Mouse (Mus musculus) megakaryocyte, embryonic 14.5 days (primary cell): ENCODE data around the gene Chrne. TPM values are rescaled to one million over a fixed set of nuclear protein-coding genes. Genes with fewer than 3 reads are reported as not detected.

Source experiments
- H3K27me3 ChIP-seq: replicated peaks from 2 replicates; pipeline ENCODE3; 2012; ENCODE audit warnings: inconsistent platforms
- H3K36me3 ChIP-seq: replicated peaks from 2 replicates; pipeline ENCODE3; 2012; ENCODE audit warnings: low read length, inconsistent platforms, mixed read lengths
- H3K4me1 ChIP-seq: 2 replicates; pipeline ENCODE4 v1.6.1; 2012; ENCODE audit warnings: inconsistent platforms
- H3K4me3 ChIP-seq: replicated peaks from 2 replicates; pipeline ENCODE3; 2012; ENCODE audit warnings: moderate library complexity, mild to moderate bottlenecking, inconsistent platforms
- H3K9me3 ChIP-seq: 2 replicates; pipeline ENCODE4 v1.6.1; 2012; ENCODE audit warnings: inconsistent platforms
- FLI1 ChIP-seq: IDR thresholded peaks from 2 replicates; pipeline ENCODE4 v1.6.1; 2012; ENCODE audit warnings: low read length, inconsistent platforms, mixed read lengths
- GATA1 ChIP-seq: IDR thresholded peaks from 3 replicates; pipeline ENCODE4 v1.6.1; 2012; ENCODE audit warnings: mixed read lengths, low read length, inconsistent platforms, borderline replicate concordance
- polyA plus RNA-seq: library from polyadenylated mRNA; stranded (reverse); fragments of >175 nt; gene quantifications from 2 replicates; pipeline ENCODE4 v1.2.3, GENCODE M21; 2012; ENCODE audit warnings: low replicate concordance; ENCODE audit not compliant: insufficient read depth

Chrne gene
- polyA plus RNA-seq, result 0.83 TPM in 1 of 2 replicates, not detected in the other

GRCm38 (mm10) chr11:70619101-70619500 lies at the start of gene Chrne:
Chrne (minus strand) TSS chr11:70619216.
- TF ChIP-seq GATA1, result no peak
- no peak for TF ChIP-seq FLI1

DNA sequence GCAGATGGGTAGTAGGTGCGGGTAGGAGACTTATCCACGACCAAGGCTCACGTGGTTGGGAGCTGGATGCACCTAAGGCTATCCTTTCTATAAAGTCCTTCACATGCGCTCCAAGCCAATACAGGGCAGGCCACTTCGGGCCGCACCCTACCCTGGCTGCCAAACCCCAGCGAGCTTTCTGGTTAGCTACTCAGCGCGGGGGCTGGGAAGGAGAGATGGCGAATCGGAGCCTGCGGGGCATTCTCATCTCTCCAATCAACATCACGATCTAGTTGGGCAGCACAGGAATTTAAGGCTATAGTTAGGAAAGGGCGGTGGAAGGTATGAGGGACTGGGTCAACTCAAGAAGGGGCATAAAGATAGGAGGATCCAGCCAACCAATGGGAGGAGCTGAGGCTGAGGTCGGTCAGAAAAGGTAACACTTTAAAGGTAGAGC lies 49.3 kb upstream of the Chrne start:
- Histone ChIP-seq H3K4me1 (peaks cover 70% of the 10 kb centered on the region), H3K9me3 (no peaks in the 10 kb centered on the region), H3K27me3 (no peaks in the 10 kb centered on the region), H3K36me3 (peaks cover 73% of the 10 kb centered on the region), H3K4me3 (peak overlapping the region; percentile 97)
- TF ChIP-seq FLI1 (no peak), GATA1 (no peak)

More at GRCm38 (mm10) chr11:70619101-70619500, at the start of gene Chrne:
- peaks cover 66% of the 10 kb centered on the region for H3K4me1 ChIP-seq
- no peak within 1 kb of the TSS for H3K4me3 ChIP-seq
- H3K27me3 ChIP-seq, result no peaks in the 10 kb centered on the region
- peaks cover 28% of the 10 kb centered on the region for H3K36me3 ChIP-seq
- H3K9me3 ChIP-seq, result no peaks in the 10 kb centered on the region

- Histone ChIP-seq H3K36me3 (peaks cover 77% of the 10 kb centered on the region), H3K4me3 (peak overlapping the region; percentile 97), H3K27me3 (no peaks in the 10 kb centered on the region), H3K9me3 (no peaks in the 10 kb centered on the region), H3K4me1 (peaks cover 78% of the 10 kb centered on the region)
- TF ChIP-seq FLI1, result no peak
- TF ChIP-seq GATA1, result no peak
These were observed 48.5 kb upstream of the Chrne start for GRCm38 (mm10) chr11:70667271-70668150.

GRCm38 (mm10) chr11:70666687-70667086 lies 47.7 kb upstream of the Chrne start:
- peaks cover 74% of the 10 kb centered on the region for H3K4me1 ChIP-seq
- peaks cover 77% of the 10 kb centered on the region for H3K36me3 ChIP-seq
- H3K9me3 ChIP-seq, result no peaks in the 10 kb centered on the region
- peak overlapping the region; percentile 5 for H3K4me3 ChIP-seq
- TF ChIP-seq GATA1 (no peak), FLI1 (no peak)
- no peaks in the 10 kb centered on the region for H3K27me3 ChIP-seq

- Histone ChIP-seq H3K9me3 (no peaks in the 10 kb centered on the region), H3K4me1 (peaks cover 69% of the 10 kb centered on the region), H3K4me3 (no peak overlapping the region), H3K27me3 (no peaks in the 10 kb centered on the region), H3K36me3 (peaks cover 78% of the 10 kb centered on the region)
- no peak for TF ChIP-seq GATA1
- TF ChIP-seq FLI1, result no peak
These were observed 45.7 kb upstream of the Chrne start for GRCm38 (mm10) chr11:70664741-70665140.

GRCm38 (mm10) chr11:70663957-70664356 lies 44.9 kb upstream of the Chrne start:
- TF ChIP-seq GATA1, result no peak
- TF ChIP-seq FLI1, result no peak
- H3K4me1 ChIP-seq, result peaks cover 73% of the 10 kb centered on the region
- no peaks in the 10 kb centered on the region for H3K27me3 ChIP-seq
- peaks cover 85% of the 10 kb centered on the region for H3K36me3 ChIP-seq
- no peaks in the 10 kb centered on the region for H3K9me3 ChIP-seq
- H3K4me3 ChIP-seq, result no peak overlapping the region

DNA sequence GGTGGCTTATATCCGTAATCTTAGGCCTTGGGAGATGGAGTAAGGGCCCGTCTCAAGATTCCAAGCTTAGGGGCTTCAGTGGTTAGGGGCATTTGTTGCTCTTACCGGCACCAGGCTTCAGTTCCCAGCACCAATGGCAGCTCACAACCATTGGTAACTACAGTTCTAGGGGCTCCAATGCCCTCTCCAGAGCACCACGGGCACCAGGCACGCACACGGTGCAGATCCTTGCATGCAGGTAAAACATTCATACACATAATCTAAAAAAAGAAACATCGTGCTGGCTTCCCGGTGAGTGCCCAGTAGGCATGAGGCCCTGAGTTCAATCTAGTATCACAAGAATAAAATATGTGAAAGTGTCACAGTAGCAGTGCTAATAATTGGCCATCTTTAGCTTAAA lies 44.1 kb upstream of the Chrne start:
- peaks cover 87% of the 10 kb centered on the region for H3K36me3 ChIP-seq
- H3K4me3 ChIP-seq, result no peak overlapping the region
- H3K9me3 ChIP-seq, result no peaks in the 10 kb centered on the region
- TF ChIP-seq FLI1 (no peak), GATA1 (no peak)
- no peaks in the 10 kb centered on the region for H3K27me3 ChIP-seq
- H3K4me1 ChIP-seq, result peaks cover 77% of the 10 kb centered on the region

- TF ChIP-seq FLI1 (no peak), GATA1 (no peak)
- Histone ChIP-seq H3K36me3 (peaks cover 66% of the 10 kb centered on the region), H3K4me1 (peaks cover 80% of the 10 kb centered on the region), H3K4me3 (no peak overlapping the region), H3K9me3 (no peaks in the 10 kb centered on the region), H3K27me3 (no peaks in the 10 kb centered on the region)
These were observed 41.6 kb upstream of the Chrne start for GRCm38 (mm10) chr11:70660571-70660970.

- Histone ChIP-seq H3K4me1 (peaks cover 69% of the 10 kb centered on the region), H3K36me3 (peaks cover 50% of the 10 kb centered on the region), H3K9me3 (no peaks in the 10 kb centered on the region), H3K4me3 (peak overlapping the region; percentile 28), H3K27me3 (no peaks in the 10 kb centered on the region)
- TF ChIP-seq GATA1 (no peak), FLI1 (no peak)
These were observed 39.9 kb upstream of the Chrne start for GRCm38 (mm10) chr11:70658942-70659341.

- H3K27me3 ChIP-seq, result no peaks in the 10 kb centered on the region
- H3K4me1 ChIP-seq, result peaks cover 69% of the 10 kb centered on the region
- peaks cover 48% of the 10 kb centered on the region for H3K36me3 ChIP-seq
- H3K4me3 ChIP-seq, result no peak overlapping the region
- TF ChIP-seq FLI1 (no peak), GATA1 (no peak)
- H3K9me3 ChIP-seq, result no peaks in the 10 kb centered on the region
These were observed 39.5 kb upstream of the Chrne start for GRCm38 (mm10) chr11:70658521-70658920.
